Mouse (Mus musculus): Measurements from ENCODE around the gene Mcoln2.

DNA sequence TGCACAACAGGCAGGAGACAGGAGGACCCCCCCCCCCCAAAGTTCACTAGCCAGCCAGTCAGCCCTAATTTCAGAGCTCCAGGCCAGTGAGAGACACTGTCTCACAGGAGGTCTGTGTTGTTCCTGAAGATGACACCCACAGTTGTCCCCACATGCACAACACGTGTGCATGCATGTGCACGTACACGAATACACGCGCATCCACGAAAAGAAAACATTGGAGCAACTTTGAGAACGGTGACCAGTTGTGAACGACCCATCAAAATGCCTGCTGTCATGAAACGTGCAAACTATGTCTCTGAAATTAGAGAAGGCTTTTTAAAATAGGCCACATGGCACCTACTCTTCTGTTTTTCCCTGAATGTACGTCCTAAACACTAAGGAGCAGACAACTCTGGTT lies 1.7 kb downstream of the Mcoln2 start:
- TF ChIP-seq MAX (IDR thresholded peaks at IDR 0.05; ENCODE audit: low read depth) (no peak), POLR2A (IDR thresholded peaks at IDR 0.05; ENCODE audit: insufficient read length, low read depth) (no peak)

All from myocyte (in vitro differentiated cells).